Mouse (Mus musculus): ENCODE measurements at regions not wholly inside any gene's neighbourhood (a gene's known extent, or its start where the extent isn't known, plus 50 kb on each side); places are given as distances from the start of the nearest gene placed in this dataset.

DNA sequence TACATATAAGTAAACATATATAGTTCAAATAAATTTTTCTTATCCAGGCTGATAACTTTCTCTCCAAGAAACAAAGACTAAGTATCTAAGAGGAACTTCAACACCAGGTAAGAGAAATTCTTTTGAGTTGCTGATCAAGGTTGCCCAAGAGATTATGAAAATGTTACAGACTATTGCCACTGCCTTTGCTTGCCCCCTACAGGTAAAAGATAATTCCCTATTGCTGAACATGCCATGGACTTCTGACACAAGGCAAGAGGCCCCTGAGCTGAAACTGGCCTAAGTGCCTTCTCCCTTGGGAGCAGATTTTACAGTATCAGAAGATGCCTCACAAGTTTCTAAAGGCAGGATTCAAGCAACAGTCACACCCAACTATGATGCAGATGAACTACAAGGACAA, 2914.2 kb upstream of the Gm6569 start:
- no peak for DNase-seq

DNA sequence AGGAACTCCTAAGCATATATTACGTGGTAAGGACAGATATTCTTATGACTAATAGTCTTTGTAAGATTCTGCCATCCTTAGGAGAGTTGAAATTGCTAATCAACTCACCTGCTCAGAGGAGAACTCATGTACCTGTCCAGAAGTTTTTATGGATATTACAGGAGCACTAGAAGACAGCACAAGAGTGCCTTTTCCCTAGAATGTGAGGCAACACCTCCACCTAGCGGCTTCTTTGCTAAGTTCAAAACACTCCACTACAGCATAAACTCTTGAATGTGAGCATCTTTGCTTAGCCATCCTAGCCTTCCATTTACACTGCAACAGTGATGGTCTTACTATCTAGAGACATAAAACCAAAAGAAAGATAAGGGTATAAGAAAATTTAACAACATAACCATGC, 2913.5 kb upstream of the Gm6569 start:
- peak; percentile 87 for DNase-seq

Measured in right cerebral cortex, postnatal 4 days (tissue).